Mouse (Mus musculus) E14TG2a.4 (cell line): ENCODE measurements around the gene Wnt5b.

Experiments used
- CTCF ChIP-seq: conservative IDR thresholded peaks from 2 replicates; pipeline ENCODE4 v1.5.1; 2014; ENCODE audit warnings: low read length
- NANOG ChIP-seq: IDR thresholded peaks from 2 replicates; pipeline ENCODE4 v1.6.1; 2014; ENCODE audit warnings: borderline replicate concordance, low read length, mixed read lengths
- POU5F1 ChIP-seq: IDR thresholded peaks from 2 replicates; pipeline ENCODE4 v1.6.1; 2014; ENCODE audit warnings: low read length, borderline replicate concordance

DNA sequence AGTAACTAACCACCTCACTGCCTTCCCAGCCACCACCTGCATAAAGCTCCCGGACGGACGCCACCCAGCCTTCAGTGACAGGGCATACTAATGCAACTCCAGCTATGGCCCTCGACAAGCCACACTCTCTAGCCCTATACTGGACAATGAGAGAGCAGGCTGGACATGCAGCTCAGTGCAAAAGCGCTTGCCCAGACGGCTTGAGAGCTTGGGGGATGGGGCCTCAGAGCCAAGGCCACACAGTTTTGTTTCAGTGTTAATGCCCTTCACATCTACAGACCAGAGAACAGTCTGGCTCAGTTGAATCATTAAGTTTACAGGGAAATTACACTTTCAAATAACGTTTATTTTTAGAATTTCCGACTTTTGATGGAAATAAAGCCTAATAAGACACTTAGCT lies 86.0 kb downstream of the Wnt5b start:
- TF ChIP-seq CTCF, result no peak
- no peak for TF ChIP-seq POU5F1
- TF ChIP-seq NANOG, result no peak
